Mouse (Mus musculus) colon, adult 2 months (tissue): Measurements from ENCODE around the gene Dnmt3l. TPM values are rescaled to one million over a fixed set of nuclear protein-coding genes. Genes with fewer than 3 reads are reported as not detected.

Source experiments
- polyA plus RNA-seq: library from polyadenylated mRNA; depleted of rRNA; stranded (reverse); fragments of >200 nt; gene quantifications from 2 replicates; pipeline ENCODE4 v1.2.3, GENCODE M21; 2012; rRNA removed

Dnmt3l gene
- 0.94 and 1.2 TPM in 2 replicates for polyA plus RNA-seq

DNA sequence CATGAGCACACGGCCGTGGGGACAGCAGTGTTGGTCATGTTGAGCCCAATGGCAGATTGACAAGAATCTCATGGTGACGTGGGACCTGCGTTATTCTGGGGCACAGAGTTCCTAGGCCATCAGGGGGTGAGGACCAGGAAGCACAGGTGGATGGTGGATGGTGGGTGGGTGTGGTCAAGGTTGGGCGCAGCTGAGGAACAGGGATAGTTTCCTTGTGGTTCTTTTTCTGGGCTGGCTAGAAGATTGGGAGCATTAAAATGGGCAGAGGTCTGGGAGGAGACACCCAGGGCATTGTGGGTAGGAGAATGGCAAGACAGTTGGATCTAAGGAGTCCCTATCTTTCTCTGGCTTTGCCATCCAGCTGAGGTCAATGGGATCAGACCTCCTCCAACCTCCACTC lies at the start of gene Dnmt3l:
Gene Dnmt3l, plus strand, starts transcription at position 301 of the 400 bp plus-strand sequence.

DNA sequence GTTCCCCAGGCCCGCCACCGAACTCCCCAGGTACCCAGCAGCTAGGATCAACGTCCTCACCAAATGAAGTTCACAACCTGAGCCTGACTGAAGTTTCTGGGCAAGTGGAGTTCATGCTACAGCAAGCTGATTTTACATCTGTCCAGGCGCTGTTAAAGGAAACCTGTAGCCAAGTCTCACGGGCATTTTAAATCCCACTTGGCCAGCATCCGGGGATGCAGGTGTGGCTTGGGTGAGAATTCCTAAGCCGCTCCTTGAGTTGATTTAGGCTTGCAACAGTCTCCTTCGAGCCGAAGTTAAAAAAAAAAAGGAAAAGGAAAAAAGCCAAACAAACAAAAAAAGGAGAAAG lies 31.8 kb upstream of the Dnmt3l start, which contains the start of gene Pfkl:
Gene Pfkl, minus strand, starts transcription at position 139 of the 349 bp plus-strand sequence.

DNA sequence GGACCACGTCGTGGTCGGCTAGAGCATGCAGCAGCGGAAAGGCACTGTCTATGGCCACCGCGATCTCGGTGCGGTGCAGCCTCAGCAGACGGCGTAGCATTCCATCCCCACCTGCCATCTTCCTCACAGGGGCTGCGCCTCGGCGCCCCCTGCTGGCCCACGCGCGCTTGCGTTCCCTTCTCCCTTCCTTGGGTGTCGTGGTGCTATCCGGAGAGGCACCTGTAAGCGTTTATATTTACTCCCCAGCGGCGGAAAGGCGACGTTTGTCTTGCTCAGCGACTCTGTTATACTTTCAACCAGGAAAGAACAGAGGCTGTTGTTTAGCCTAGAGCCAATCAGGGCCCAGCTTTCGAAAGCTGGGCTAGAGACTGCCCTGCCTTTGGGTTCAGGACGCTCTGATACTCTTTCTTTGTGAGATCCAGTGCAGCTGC lies 1.7 kb downstream of the Dnmt3l start, which contains the start of gene Aire:
Gene Aire, minus strand, starts transcription at position 205 of the 431 bp plus-strand sequence.

DNA sequence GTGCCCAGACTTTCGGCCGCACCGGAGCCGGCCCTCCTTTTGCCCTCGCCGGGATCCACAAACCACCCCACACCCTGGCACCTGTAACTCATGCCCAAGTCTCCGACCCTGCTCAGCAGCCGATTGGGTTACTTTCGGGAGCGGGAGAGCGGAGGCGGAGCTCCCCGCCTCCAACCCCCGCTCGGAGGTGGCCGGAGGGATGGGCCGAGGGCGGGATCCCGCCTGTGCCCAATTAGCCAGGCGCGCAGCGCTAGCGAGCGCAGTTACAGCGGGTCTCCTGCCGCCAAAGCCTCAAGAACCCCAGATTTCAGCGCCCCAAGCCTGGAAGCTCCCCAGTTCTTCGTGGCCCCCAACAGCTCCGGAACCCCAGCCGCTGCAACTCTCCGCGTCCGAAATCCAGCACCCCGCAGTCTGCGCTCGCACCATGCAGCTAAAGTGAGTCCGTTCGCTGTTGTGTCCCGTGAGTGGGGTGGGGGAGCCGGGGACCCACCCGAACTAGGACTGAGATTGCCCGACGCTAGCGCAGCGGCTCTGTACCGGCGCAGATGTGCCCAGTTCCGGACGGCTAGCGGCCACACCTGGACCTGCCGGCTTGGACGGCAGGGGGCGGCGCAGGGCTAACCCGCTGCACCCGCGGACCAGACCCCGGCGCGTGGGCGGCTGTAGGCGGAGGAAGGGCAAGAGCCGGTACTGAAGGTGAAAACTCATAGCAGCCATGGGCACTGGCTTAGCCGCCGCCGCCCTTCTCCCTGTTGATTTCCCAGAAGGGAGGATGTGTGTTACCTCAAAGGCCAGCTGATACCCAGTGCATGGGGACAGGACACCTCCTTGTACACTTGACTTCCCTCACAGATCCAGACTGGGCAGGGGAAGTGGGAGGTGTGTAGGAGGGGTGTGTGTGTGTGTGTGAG lies 27.6 kb downstream of the Dnmt3l start, which contains the start of gene Icosl:
Gene Icosl, plus strand, starts transcription at position 202 of the 911 bp plus-strand sequence.

Other genes starting within 250 kb of the Dnmt3l start
- gene Gm9639, start 246.9 kb upstream of the Dnmt3l start, polyA plus RNA-seq: not detected in 2 replicates
- gene Gm19668, start 242.8 kb upstream of the Dnmt3l start, polyA plus RNA-seq: not detected in 2 replicates
- not detected in 2 replicates for gene Gm9507, start 230.1 kb upstream of the Dnmt3l start, polyA plus RNA-seq
- not detected in 2 replicates for gene Gm2696, start 227.3 kb upstream of the Dnmt3l start, polyA plus RNA-seq
- gene Krtap10-4, start 214.9 kb upstream of the Dnmt3l start, polyA plus RNA-seq: not detected in 2 replicates
- not detected in 2 replicates for gene Krtap10-10, start 206.0 kb upstream of the Dnmt3l start, polyA plus RNA-seq
- not detected in 2 replicates for gene Gm36176, start 195.1 kb upstream of the Dnmt3l start, polyA plus RNA-seq
- gene Gm10318, start 189.1 kb upstream of the Dnmt3l start, polyA plus RNA-seq: not detected in 2 replicates
- gene Gm3285, start 180.0 kb upstream of the Dnmt3l start, polyA plus RNA-seq: not detected in 2 replicates
- gene Lrrc3, start 139.4 kb upstream of the Dnmt3l start, polyA plus RNA-seq: 7.3 and 8.4 TPM in 2 replicates
- 1.2 and 1.9 TPM in 2 replicates for gene Trpm2, start 71.4 kb upstream of the Dnmt3l start, polyA plus RNA-seq
- gene 1810043G02Rik, start 63.4 kb upstream of the Dnmt3l start, polyA plus RNA-seq: 44.0 and 48.6 TPM in 2 replicates
- 165 and 180 TPM in 2 replicates for gene Pfkl, start 31.9 kb upstream of the Dnmt3l start, polyA plus RNA-seq
- 0.74 and 1.1 TPM in 2 replicates for gene Aire, start 1.7 kb downstream of the Dnmt3l start, polyA plus RNA-seq
- 15.3 and 15.4 TPM in 2 replicates for gene Icosl, start 27.4 kb downstream of the Dnmt3l start, polyA plus RNA-seq
- gene D10Jhu81e, start 127.8 kb downstream of the Dnmt3l start, polyA plus RNA-seq: 143 and 174 TPM in 2 replicates
- gene Pwp2, start 143.2 kb downstream of the Dnmt3l start, polyA plus RNA-seq: 5.8 and 6.0 TPM in 2 replicates
- 81.8 and 84.2 TPM in 2 replicates for gene Trappc10, start 202.7 kb downstream of the Dnmt3l start, polyA plus RNA-seq